Mouse (Mus musculus) cerebral cortex, adult 2 months (tissue): ENCODE measurements around the gene Dhdds.

Source experiments
- WGBS: fragments of 180-500 bp; shearing (Covaris S2); methylation state at CpG from one replicate; pipeline ENCODE4 v1.1.7; 2018; 5-methylcytosine and 5-hydroxymethylcytosine counted together

The Dhdds gene

GRCm38 (mm10) chr4:134005581-134006358, 5.1 kb upstream of the Dhdds start:
- WGBS = 66% methylated on average over 12 of the region's 12 CpGs

- WGBS = 64% methylated on average over 5 of the region's 5 CpGs
Measured at GRCm38 (mm10) chr4:134002903-134003302, 2.2 kb upstream of the Dhdds start.

- 33% methylated on average over 4 of the region's 4 CpGs for WGBS
Measured at GRCm38 (mm10) chr4:134002246-134002645, 1.5 kb upstream of the Dhdds start.

- WGBS = 77% methylated on average over 10 of the region's 10 CpGs
Measured at GRCm38 (mm10) chr4:134001710-134002109, 992 bp upstream of the Dhdds start.

GRCm38 (mm10) chr4:133994697-133995096, 6.0 kb downstream of the Dhdds start:
- 93% methylated on average over 8 of the region's 8 CpGs for WGBS

- WGBS = 91% methylated on average over 13 of the region's 13 CpGs
Measured at GRCm38 (mm10) chr4:133991087-133991660, 9.5 kb downstream of the Dhdds start.

- 48% methylated on average over 4 of the region's 4 CpGs for WGBS
Measured at GRCm38 (mm10) chr4:133990035-133990434, 10.7 kb downstream of the Dhdds start.

- WGBS = 88% methylated on average over 8 of the region's 8 CpGs
Measured at GRCm38 (mm10) chr4:133988289-133988688, 12.4 kb downstream of the Dhdds start.

GRCm38 (mm10) chr4:133982936-133983335, 17.8 kb downstream of the Dhdds start:
- WGBS = 85% methylated on average over 13 of the region's 13 CpGs

GRCm38 (mm10) chr4:133980496-133980895, 20.2 kb downstream of the Dhdds start:
- 94% methylated on average over 5 of the region's 5 CpGs for WGBS

GRCm38 (mm10) chr4:133978021-133978711, 22.6 kb downstream of the Dhdds start:
- 90% methylated on average over 10 of the region's 10 CpGs for WGBS

GRCm38 (mm10) chr4:133971741-133972140, 29.0 kb downstream of the Dhdds start:
- 60% methylated on average over 8 of the region's 8 CpGs for WGBS

- 65% methylated on average over 13 of the region's 13 CpGs for WGBS
Measured at GRCm38 (mm10) chr4:133970876-133971275, 29.8 kb downstream of the Dhdds start.

- WGBS = 48% methylated on average over 4 of the region's 4 CpGs
Measured at GRCm38 (mm10) chr4:133970196-133970595, 30.5 kb downstream of the Dhdds start.

GRCm38 (mm10) chr4:133969114-133969770, 31.5 kb downstream of the Dhdds start:
- WGBS = 51% methylated on average over 8 of the region's 8 CpGs

GRCm38 (mm10) chr4:133968150-133968921, 32.4 kb downstream of the Dhdds start, which contains the start of gene Hmgn2:
Gene Hmgn2 (minus strand): TSS chr4:133968650.
- WGBS = under 1% methylated on average over 42 of the region's 42 CpGs

- 1% methylated on average over 29 of the region's 29 CpGs for WGBS
Measured at GRCm38 (mm10) chr4:133967866-133968149, 32.9 kb downstream of the Dhdds start.

GRCm38 (mm10) chr4:133967138-133967865, 33.4 kb downstream of the Dhdds start:
- WGBS = under 1% methylated on average over 93 of the region's 101 CpGs

GRCm38 (mm10) chr4:133966271-133966940, 34.3 kb downstream of the Dhdds start:
- 18% methylated on average over 12 of the region's 12 CpGs for WGBS

- 85% methylated on average over 7 of the region's 7 CpGs for WGBS
Measured at GRCm38 (mm10) chr4:133962566-133962965, 38.2 kb downstream of the Dhdds start.
